Mouse (Mus musculus) G1E (cell line): ENCODE data around the gene Rgs3.

Experiments
- CTCF ChIP-seq: IDR thresholded peaks from 2 replicates; pipeline ENCODE4 v1.5.1; 2012; ENCODE audit warnings: low read depth, low read length, inconsistent platforms, mixed read lengths
- POLR2AphosphoS5 ChIP-seq: IDR thresholded peaks from 2 replicates; pipeline ENCODE4 v1.6.1; 2012; ENCODE audit warnings: low read depth, low read length, inconsistent platforms; ENCODE audit not compliant: insufficient replicate concordance
- TAL1 ChIP-seq: conservative IDR thresholded peaks from 2 replicates; pipeline ENCODE4 v1.6.1; 2012; ENCODE audit warnings: low read depth, low read length, inconsistent platforms, mixed read lengths

GRCm38 (mm10) chr4:62736421-62736820, 176.8 kb downstream of the Rgs3 start:
- TF ChIP-seq CTCF, result no peak
- TF ChIP-seq TAL1, result no peak
- no peak for TF ChIP-seq POLR2AphosphoS5
